Mouse (Mus musculus) megakaryocyte-erythroid progenitor cell, adult 5-6 weeks (primary cell): ENCODE results near the gene Rtkn2. TPM values are rescaled to one million over a fixed set of nuclear protein-coding genes. Genes with fewer than 3 reads are reported as not detected.

Source experiments
- ATAC-seq: replicated peaks from 2 replicates; pipeline ENCODE4 v1.8.0; 2016; ENCODE audit warnings: mild to moderate bottlenecking, inconsistent platforms; ENCODE audit not compliant: severe bottlenecking, poor library complexity, low FRiP score, low TSS enrichment
- total RNA-seq, 2 experiments: library from RNA; stranded (forward) in 1 of 2; stranded (reverse) in 1 of 2; fragments of 200-1000, 215-1000 nt in 1 of 2; fragments of >200 nt in 1 of 2; fragmentation: Nextera tagmentation in 1 of 2; gene quantifications; 2 replicates each; pipeline ENCODE4 v1.2.3; 2014 to 2017

The Rtkn2 gene
- total RNA-seq, 2 experiments from 2014 or later: 1.6 TPM; not detected in 1

DNA sequence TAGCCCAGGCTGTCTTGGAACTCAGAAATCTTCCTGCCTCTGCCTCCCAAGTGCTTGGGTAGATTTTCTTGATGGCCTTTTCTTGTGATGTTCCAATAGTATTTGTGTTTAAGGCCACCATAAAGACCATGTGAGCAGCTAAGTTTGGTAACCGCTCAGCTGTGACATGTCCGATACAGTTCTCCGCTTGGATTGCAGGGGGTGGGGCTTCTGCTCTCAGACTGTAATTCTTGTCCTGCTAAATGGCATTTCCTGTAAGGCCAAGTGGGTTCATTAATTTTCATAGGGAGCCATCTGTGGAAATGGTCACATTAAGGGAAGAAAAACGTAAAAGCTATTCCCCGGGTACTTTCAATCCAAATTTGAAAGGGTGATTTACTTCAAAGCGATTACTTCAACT is 50.7 kb downstream of the Rtkn2 start:
- ATAC-seq: no peak

DNA sequence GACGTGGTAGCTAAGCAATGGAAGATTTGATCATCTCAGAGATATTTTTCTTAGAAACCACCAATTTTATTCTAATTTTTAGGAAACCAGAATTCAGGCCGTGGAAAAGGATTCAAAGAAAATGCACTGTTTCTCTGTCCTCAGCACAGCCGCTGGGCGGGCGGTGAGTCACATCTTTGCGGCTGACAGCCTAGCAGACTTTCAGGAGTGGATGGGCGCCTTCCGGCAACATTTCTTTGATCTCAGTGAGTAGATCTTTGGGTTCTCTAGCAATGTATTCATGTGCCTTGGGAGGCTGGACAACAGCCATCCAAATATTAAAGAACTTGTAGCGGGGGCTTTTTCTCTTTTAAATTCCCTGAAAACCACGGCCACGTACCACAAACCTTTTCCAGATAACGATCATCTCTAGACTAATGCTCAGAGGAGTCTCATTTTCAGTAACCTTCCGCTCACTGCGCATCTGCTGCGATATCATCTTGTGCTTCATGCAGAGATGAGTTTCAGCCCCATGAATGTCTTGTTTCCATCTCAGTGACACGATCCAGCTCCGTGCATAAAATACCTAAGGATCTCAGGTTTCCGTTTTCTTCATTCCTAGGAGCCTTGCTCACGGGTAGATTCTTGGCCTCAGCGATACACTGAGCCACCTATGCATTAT is 56.5 kb downstream of the Rtkn2 start:
- ATAC-seq: no peak

DNA sequence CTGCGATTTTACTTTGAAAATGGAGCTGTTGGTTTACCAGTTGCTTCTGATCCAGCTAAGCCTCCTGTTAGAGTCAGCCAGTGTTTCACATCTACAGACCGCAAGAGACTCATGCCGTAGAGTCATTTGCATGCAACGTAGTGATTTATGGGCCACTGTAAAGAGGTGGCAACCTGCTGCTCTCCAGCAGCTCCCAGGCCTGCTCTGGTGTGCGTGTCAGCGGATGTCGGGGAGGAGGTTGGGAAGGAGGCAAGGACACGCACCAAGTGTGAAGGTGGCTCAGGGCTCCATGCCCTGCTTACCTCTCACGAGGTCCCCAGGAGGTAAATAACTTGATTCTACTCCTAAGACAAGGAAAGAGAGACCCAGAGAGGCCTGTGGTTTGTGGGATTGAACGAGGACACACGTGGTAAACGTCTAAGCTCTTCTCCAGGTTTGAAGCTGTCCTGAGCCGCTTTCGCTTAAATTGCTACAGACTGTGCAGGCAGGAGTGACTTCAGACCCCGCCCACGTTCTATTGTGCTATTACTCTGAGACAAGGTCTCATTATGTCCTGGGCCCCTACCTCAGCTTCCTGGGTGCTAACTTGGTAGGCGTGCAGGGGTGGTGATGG is 57.1 kb downstream of the Rtkn2 start:
- no peak for ATAC-seq

GRCm38 (mm10) chr10:68038997-68039624 is 59.7 kb downstream of the Rtkn2 start:
- no peak for ATAC-seq

DNA sequence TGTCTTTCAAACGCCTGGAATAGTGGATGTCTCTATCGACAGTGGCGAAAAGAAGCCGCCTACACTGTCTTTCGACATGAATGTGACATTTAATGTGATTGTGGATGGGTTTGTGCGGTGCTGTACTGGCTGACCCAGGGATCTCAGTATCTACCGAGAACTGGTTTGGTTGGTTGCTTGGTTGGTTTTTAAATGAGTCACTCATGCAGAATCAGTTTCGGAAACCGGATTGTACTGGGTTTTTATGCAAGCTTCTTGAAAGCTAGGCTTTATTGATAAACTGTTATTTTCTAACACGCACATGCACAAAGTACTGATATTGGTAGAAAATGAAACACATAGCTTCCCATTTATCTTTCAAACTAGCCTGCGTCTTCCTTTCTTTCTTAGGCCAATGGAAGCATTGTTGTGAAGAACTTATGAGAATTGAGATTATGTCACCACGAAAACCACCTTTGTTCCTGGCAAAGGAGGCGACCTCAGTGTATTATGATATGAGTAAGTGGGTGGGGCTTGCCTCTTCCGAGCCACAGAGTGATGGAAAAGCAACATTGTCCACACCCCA is 60.4 kb downstream of the Rtkn2 start:
- ATAC-seq: peak; percentile 80

GRCm38 (mm10) chr10:68040394-68040793 is 61.0 kb downstream of the Rtkn2 start:
- ATAC-seq: no peak

DNA sequence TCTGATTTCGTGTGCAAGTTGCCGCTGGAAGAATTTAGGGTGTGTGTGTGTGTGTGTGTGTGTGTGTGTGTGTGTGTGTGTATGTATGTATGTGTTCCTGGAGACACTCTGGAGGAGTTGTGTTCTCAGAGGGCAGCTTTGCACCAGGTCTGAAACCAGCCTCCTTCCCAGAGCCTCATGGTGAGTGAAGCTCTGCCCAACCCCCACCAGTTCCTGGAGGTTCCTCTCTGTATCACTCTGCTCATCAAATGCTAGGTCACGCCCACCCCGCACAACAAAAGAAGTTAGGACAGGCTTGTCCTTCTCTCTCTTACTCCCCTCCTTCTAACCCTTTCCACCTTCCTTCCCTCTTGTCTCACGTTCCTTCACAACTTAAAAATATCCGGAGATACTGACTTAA is 64.6 kb downstream of the Rtkn2 start:
- ATAC-seq: peak; percentile 65

DNA sequence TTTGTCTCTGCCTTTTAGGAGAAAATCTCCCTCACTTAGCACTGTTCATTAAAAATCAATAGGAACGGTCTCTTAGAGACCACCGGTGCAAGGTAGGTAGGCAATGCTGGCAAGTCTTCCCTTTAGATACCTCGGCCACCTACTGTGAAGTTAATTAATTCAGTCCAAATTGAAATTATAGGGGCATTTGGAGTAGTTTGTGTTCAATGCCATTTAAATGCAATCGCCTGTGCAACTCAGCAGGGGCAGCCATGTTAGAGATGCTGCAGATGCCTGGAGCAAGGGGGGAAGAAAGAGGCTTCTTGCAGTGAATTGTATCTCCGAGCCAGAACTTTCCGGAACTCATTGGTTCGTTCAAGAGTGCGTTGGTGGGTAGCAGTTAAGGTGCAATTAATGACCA is 65.5 kb downstream of the Rtkn2 start:
- no peak for ATAC-seq

DNA sequence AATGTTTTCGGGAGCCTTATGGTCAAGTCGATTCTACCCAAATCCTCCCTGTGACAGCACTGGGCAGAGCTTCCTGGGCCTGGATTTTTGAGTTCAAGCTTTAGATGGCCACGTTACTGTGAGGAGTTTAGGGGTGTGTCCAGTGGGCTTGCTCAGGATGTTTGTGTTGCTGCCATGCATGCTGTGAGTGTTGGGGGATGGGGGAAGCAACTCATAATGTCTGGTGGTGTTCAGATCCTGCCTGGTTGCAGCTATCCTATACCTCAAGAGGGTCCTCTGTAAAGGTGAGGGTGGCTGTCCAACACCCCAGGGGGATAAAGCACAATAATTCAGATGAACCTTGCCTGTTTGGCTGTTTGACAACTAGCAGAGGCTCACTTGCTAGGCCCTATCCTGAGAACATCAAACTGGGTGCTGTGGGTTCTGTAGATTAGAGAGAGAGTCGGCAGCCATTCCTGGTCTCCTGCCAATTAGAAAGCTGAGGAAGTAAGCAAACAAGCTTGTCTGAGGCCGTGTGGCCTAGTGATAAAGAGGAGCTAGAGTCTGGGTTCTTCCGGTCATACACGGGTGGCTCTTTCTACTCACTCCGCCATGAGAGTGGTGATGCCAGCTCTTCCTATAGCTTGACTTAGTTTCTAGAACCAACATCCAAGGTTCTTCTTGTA is 69.4 kb downstream of the Rtkn2 start:
- peak; percentile 91 for ATAC-seq

DNA sequence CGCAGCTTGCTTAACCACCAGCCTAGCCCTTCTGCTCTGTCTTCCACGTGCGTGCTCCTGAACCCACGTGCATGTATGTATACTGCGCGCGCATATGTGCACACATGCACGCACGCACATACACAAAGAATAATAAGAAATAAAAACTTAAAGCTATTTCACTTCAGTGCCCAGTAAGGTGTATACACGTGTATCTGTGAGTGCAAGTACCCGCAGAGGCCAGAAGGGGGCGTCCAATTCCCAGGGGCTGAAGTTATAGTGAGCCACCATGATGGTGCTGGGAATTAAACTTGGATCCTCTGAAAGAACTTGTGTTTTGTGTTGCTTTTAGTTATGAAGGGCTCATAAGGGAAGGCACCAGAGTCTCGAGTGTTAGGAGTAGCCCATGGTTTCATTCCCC is 71.5 kb downstream of the Rtkn2 start:
- ATAC-seq: no peak

DNA sequence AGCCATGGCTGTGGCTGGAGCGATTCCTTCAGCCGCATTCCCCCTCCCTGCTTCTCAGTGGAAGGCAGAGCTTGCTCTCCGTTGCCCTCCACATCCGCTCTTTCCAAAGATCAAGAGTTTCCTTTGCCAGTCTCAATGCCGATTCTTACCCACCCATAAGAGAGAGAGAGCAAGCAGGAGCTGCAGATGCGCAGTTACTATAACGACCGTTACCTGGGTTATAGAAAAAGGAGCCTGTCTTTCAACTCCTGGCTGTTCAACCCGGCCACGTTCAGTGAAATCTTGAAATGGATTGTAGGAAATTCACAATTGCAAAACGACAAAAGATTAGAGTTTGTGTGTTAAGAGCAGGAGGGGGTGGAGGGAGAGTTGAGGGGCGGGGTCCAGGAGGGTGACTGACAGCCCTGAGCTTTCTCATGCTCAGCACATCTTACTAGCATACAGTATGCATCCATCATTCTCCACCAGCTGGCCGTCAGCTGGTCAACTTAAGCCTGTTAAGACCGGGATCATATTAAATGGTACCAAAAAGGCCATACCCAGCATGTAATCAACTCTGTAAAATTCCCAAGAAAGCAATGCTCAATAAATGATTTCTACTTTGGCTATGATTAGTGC is 72.1 kb downstream of the Rtkn2 start:
- no peak for ATAC-seq

GRCm38 (mm10) chr10:68052307-68052706 is 72.9 kb downstream of the Rtkn2 start:
- ATAC-seq: no peak

- ATAC-seq: no peak
These were observed 74.8 kb downstream of the Rtkn2 start for GRCm38 (mm10) chr10:68054131-68054530.

DNA sequence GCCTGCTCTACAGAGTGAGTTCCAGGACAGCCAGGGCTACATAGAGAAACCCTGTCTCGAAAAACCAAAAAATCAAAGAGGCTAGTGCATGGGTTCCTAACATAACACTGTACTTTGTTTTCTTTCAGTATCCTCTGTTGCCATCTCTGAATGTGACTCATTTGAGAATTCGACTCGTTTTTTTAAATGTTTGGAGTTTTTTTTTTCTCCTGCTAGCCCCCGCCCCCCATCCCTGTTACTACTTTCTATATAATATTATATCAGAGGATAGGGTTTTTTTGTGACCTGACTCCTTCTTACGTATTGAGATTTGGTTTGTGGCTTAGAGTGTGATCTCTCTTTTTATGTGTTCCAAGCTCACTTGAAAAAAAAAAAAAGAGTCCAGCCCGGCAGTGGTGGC is 75.3 kb downstream of the Rtkn2 start:
- no peak for ATAC-seq

DNA sequence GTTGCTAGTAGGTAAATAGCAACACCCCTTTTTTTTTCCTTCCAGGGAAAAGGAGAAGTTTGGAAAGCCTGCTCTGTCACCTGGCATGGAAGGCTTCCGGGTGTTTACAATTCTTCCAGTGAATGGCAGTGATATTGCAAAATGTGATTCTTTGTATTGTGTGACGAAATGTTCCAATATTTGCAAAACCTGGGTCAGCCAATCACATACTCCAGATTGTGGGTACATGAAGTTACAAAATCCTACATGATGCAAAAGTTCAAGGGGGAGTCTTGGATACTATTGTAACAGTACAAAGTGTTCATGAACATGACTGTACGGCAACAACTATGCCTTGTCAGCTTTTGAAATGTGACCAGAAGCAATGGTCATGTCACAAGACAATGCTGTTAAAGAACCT is 78.5 kb downstream of the Rtkn2 start:
- ATAC-seq: no peak

GRCm38 (mm10) chr10:68058378-68058777 is 79.0 kb downstream of the Rtkn2 start:
- ATAC-seq: no peak

- no peak for ATAC-seq
These were observed 81.3 kb downstream of the Rtkn2 start for GRCm38 (mm10) chr10:68060590-68061248.

- ATAC-seq: no peak
These were observed 81.9 kb downstream of the Rtkn2 start for GRCm38 (mm10) chr10:68061249-68061615.

DNA sequence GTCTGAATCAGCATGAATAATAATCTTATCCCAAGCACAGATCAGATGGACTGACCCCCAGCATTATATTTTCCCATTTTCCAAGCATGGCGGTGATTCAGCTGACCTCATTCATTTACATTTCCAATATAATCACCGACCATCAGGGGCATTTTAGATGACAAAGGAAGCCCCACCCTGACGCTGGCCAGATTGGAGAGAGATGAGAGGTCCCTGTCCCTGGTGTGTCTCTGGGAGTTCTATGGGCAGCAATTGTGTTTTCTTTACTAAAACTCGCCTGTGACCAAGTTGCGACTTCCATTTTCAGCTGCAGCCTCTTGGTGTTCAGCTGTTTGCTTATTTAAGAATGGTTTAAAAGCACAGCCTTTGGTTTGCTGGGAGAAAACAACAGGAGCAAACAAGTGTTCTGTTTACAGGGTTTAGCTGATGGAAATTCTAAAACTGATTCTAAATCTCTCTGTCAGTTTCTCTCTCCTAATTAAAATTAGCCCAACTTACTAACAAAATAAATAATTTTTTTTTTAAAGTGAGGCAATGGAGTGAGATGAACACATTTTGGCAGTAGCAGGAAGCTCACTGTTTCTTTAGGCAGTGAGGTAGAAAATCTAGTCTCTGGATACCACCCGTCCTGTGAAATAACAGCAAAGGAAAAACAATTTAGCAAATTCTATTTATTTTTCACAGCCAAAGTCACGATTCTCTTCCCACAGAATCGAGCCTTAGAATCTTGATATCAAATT is 84.6 kb downstream of the Rtkn2 start:
- no peak for ATAC-seq
